Mouse (Mus musculus) embryonic fibroblast, embryonic 13.5 days (primary cell): ENCODE data around the gene Hoxa2. TPM values are rescaled to one million over a fixed set of nuclear protein-coding genes. Genes with fewer than 3 reads are reported as not detected.

ENCODE experiments used
- H3K27ac ChIP-seq: 2 replicates; pipeline ENCODE4 v1.5.1; 2012; ENCODE audit warnings: low read length, control low read depth, inconsistent platforms; ENCODE audit not compliant: insufficient read depth
- H3K4me1 ChIP-seq: 2 replicates; pipeline ENCODE4 v1.6.1; 2011; ENCODE audit warnings: low read length; ENCODE audit not compliant: control insufficient read depth, insufficient read depth
- H3K4me3 ChIP-seq: 2 replicates; pipeline ENCODE4 v1.5.1; 2011; ENCODE audit warnings: mild to moderate bottlenecking, control low read depth, low read length; ENCODE audit not compliant: insufficient read depth
- CTCF ChIP-seq: IDR thresholded peaks from 2 replicates; pipeline ENCODE4 v1.5.1; 2011; ENCODE audit warnings: mild to moderate bottlenecking, control low read depth, low read length, moderate library complexity, borderline replicate concordance; ENCODE audit not compliant: insufficient read depth
- POLR2A ChIP-seq: IDR thresholded peaks from 2 replicates; pipeline ENCODE4 v1.6.1; 2011; ENCODE audit warnings: low read depth, mild to moderate bottlenecking, control low read depth, low read length, moderate library complexity
- polyA plus RNA-seq: library from polyadenylated mRNA; stranded (reverse); fragments of >200 nt; gene quantifications from 2 replicates; pipeline ENCODE4 v1.2.4, GENCODE M21; 2011; ENCODE audit warnings: low read depth; ENCODE audit not compliant: missing spikeins, insufficient read length

Gene Hoxa2
- polyA plus RNA-seq, 1 experiment = 4.8 TPM

DNA sequence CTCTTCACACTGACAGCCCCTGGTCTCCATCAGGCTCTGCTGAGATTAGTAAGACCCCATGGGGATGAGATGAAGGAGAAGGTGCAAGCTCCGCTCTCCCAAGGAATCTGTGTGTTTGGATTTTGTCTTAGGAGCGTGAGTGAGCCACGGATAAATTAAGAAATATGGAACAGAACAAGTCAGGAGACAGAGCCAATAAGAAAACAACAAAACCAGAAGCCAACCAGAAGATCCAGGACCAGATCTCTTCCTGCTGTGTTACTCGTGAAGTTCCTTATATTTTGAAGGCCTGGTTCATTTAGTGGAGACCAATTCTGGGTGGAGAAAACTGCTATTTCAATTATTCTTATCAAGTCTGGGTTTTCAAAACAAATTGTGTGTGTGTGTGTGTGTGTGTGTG lies 13.1 kb downstream of the Hoxa2 start:
- TF ChIP-seq POLR2A (no peak), CTCF (no peak)
- no peak overlapping the region for H3K4me3 ChIP-seq
- no peak overlapping the region for H3K27ac ChIP-seq
- H3K4me1 ChIP-seq = 0 out of 2 replicates have a peak, but pooled peaks cover 4% of the 10 kb centered on the region

DNA sequence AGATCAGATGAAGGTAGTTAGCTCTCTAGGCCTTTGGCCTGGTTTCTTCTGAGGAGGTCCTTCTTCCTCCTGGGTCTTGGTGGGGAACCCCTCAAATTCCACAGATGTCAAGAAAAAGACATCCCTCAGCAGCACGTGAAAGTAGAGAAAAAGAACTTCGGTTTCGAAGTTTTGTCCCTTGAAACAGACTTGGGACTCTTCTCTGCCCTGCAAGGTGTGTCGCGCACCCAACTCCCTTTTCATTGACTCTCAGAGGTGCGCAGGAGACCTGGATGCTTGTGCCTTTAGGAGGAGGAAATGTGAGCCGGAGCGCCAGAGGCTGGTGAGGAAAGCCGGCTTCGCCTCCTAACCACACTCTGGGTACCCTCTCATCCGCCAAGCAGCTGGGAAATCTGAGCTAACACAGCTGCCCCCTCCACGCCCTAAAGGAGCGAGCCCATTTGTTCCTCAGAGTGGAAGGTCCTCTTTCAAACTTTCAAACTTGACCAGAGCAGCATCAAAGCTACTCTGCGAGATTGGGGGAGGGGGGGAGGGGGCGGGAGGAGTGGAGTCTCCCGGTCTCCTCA lies 14.1 kb downstream of the Hoxa2 start:
- H3K27ac ChIP-seq = no peak overlapping the region
- no peak overlapping the region for H3K4me3 ChIP-seq
- TF ChIP-seq CTCF = no peak
- TF ChIP-seq POLR2A = no peak
- H3K4me1 ChIP-seq = 0 out of 2 replicates have a peak, but pooled peaks cover 4% of the 10 kb centered on the region

DNA sequence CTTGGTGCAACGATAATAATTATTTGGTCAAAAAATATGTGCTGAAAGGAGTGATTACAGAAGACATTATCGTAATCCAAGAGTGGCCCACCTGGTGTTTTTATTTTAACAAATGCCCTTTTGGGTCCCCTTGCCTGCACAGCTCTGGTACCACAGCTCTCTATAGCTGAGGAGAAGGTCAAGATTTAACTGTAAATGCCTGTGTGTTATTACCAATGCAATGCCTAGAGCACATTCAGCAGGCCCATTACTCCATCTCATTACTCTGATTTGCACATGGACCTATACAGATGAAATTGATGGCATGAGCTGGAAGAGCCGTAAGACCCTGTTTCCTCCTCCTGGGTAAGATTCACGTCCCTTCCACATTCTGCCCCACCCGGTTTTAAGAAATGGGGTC lies 25.5 kb downstream of the Hoxa2 start:
- Histone ChIP-seq H3K4me1 (no peaks in the 10 kb centered on the region), H3K27ac (no peak overlapping the region), H3K4me3 (no peak overlapping the region)
- TF ChIP-seq POLR2A (no peak), CTCF (no peak)

DNA sequence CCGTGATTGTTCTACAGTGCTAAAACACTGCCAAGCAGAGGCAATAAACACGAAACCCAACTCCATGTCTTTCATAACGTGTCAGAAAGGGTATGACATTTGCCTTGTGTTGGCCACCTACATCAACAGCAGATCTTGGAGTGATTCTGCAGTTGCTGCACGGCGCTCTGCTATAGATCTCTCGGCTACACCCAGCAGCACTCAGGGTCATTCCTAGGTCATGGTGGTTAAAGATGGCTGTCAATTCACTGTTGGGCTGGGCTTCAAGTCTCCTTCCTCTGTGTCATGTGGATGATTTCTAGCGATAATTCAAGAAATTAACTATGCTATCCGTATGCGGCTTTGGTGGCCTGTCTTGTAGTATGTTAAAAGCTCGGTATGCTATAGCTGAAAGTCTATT lies 26.1 kb downstream of the Hoxa2 start:
- Histone ChIP-seq H3K27ac (no peak overlapping the region), H3K4me3 (no peak overlapping the region), H3K4me1 (no peaks in the 10 kb centered on the region)
- TF ChIP-seq CTCF (no peak), POLR2A (no peak)

DNA sequence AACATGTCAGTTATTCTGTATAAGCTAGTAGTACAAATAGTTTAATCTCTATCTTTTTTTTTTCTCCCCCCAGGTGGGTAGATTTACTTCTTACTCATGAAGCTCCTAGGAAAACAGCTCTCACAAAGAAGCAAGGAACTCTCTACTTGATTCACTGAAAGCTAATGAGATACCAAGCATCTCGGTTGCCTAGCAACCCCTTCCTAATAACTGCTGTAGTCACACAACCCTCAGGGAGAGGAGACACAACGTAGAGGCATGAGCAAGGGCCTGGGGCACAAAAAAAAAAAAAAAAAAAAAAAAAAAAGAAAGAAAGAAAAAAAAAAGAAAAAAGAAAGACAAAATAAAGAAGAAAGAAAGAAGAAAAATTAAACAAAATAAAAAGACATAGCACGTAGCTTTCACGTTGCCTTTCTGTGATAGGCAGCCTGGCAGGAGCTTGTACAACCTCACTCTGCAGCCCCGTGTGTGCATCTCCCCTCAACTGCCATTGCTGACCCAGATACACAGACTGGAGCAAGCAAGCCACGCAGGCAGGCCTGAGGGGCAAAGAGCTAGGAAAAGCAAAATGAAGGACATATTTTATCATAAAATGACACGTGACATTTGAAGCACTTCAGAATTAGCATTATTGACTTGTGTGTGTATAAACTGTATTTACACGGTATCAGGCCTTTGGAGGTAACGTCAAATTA lies 26.6 kb downstream of the Hoxa2 start:
- H3K4me3 ChIP-seq = no peak overlapping the region
- H3K27ac ChIP-seq = no peak overlapping the region
- TF ChIP-seq CTCF = no peak
- no peak for TF ChIP-seq POLR2A
- H3K4me1 ChIP-seq = no peaks in the 10 kb centered on the region

DNA sequence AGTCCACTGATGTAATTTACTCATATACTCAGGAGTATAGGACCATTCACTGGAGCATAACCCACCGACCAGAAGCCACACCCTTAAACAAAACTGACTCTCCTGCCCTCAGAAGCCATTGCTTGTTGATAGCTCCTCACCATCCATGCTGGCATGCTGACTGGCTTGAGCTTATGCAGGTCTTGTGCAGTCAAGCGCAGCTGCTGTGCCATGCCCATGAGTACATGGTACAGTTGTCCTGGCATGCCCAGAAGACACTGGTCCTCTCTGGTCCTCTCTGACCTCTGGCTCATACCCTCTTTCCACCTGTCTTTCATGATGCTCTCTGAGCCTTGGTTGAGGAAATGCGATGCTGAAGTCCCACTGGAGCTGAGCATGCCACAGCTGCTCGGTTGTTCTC lies 41.0 kb downstream of the Hoxa2 start:
- no peaks in the 10 kb centered on the region for H3K4me1 ChIP-seq
- H3K27ac ChIP-seq = no peak overlapping the region
- no peak overlapping the region for H3K4me3 ChIP-seq
- TF ChIP-seq CTCF (no peak), POLR2A (no peak)

DNA sequence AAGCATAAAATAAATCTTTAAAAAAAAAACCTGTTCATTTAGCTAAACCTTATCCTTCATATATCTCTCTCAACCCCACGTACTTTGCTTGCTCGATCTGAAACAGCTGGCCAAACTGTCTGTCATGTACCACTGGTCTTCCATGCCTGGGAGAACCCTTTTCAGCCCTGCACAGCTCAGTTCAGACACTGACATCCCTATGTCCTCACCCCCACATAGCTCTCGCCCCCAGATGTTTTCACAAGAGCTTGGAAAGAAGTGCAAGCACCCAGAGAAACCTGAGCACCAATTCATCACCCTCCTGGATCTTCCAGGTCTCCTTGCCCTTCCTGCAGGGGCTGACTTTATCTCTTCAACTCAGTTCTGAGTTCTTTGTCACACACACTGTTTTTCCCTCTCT lies 43.5 kb downstream of the Hoxa2 start:
- Histone ChIP-seq H3K4me3 (no peak overlapping the region), H3K27ac (no peak overlapping the region), H3K4me1 (no peaks in the 10 kb centered on the region)
- TF ChIP-seq CTCF = no peak
- TF ChIP-seq POLR2A = no peak

DNA sequence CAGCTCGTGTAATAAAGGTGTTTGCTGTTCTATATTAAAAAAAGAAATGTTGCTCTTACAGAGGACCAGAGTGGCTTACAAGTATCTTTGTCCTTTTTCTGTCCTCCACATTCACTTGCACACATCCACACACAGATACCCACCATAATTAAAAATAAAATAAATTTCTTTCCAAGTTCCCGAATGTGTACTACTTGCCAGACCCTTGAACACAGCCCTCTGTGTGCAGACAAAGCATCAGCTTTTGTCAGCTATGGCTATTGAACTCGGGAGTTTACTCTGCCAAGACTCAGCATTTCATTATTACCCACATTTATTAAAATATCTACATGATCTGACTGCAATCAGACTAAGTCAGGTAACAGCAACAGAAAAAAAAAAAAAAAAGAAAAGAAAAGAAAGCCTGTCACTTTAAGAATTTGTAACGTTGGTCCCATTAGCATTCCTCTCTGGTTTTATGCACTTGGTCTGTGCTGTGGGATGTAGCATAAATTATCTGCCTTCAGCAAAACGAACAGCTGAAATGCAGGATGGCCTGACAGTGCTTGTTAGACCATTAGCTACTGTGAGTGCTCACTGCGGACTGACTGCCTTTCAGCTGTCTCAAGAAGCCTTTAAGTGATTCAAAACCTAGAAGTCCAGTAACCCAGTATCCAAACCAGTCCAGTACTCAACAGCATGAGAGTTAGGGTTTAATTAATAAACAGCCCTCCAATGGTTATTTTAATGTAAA lies 45.6 kb downstream of the Hoxa2 start:
- TF ChIP-seq CTCF (no peak), POLR2A (no peak)
- H3K4me3 ChIP-seq = no peak overlapping the region
- H3K4me1 ChIP-seq = no peaks in the 10 kb centered on the region
- H3K27ac ChIP-seq = no peak overlapping the region

DNA sequence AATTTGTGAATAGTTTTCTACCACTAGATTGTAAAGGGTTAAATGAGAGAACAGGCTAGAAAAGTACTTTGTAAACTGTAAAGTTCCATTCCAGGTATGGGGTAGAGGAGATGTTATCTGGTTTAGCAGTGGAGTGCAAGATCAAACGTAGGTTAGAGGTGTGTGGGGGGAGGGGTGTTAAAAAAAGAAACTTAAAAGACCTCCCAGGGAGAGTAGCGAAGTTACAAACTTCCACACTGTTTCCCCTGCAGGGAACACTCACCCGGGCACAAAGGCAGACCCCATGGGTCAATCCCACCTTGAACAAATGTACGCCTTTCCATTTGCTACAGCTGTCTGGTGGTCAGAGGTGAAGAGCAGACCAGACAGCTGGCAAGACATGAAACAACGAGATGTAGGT lies 48.7 kb downstream of the Hoxa2 start:
- no peak for TF ChIP-seq CTCF
- no peak for TF ChIP-seq POLR2A
- no peak overlapping the region for H3K27ac ChIP-seq
- no peaks in the 10 kb centered on the region for H3K4me1 ChIP-seq
- H3K4me3 ChIP-seq = no peak overlapping the region

Other genes with a start within 250 kb of the Hoxa2 start
- gene Skap2, start 152.3 kb downstream of the Hoxa2 start, polyA plus RNA-seq = 57.3 and 59.1 TPM in 2 replicates
- gene Hoxa1, start 6.5 kb downstream of the Hoxa2 start, polyA plus RNA-seq = 2.4 and 3.0 TPM in 2 replicates
- 0.23 TPM in 1 of 2 replicates, not detected in the other for gene 5730596B20Rik, start 12.7 kb upstream of the Hoxa2 start, polyA plus RNA-seq
- 3.0 and 4.2 TPM in 2 replicates for gene Hoxa4, start 26.9 kb upstream of the Hoxa2 start, polyA plus RNA-seq
- gene Hoxa5, start 39.8 kb upstream of the Hoxa2 start, polyA plus RNA-seq = 11.9 and 18.6 TPM in 2 replicates
- 2.8 and 4.2 TPM in 2 replicates for gene Hoxa6, start 43.9 kb upstream of the Hoxa2 start, polyA plus RNA-seq
- 10.2 and 13.5 TPM in 2 replicates for gene Hoxa3, start 48.5 kb upstream of the Hoxa2 start, polyA plus RNA-seq
- 0.89 TPM in 1 of 2 replicates, not detected in the other for gene Gm28308, start 48.5 kb upstream of the Hoxa2 start, polyA plus RNA-seq
- gene Hoxa7, start 57.0 kb upstream of the Hoxa2 start, polyA plus RNA-seq = 15.8 and 21.6 TPM in 2 replicates
- 9.9 and 13.6 TPM in 2 replicates for gene Hoxa9, start 66.3 kb upstream of the Hoxa2 start, polyA plus RNA-seq
- gene Hoxa10, start 76.0 kb upstream of the Hoxa2 start, polyA plus RNA-seq = 12.1 and 18.2 TPM in 2 replicates
- gene Hoxa11, start 81.0 kb upstream of the Hoxa2 start, polyA plus RNA-seq = 5.1 and 9.2 TPM in 2 replicates
- gene Hoxa13, start 96.0 kb upstream of the Hoxa2 start, polyA plus RNA-seq = 3.3 and 5.0 TPM in 2 replicates
- not detected in 2 replicates for gene Evx1, start 148.7 kb upstream of the Hoxa2 start, polyA plus RNA-seq